Mouse (Mus musculus): Measurements from ENCODE around the gene Rbp1. TPM values are rescaled to one million over a fixed set of nuclear protein-coding genes. Genes with fewer than 3 reads are reported as not detected.

Gene Rbp1
- 66.7 and 67.4 TPM in 2 replicates for polyA plus RNA-seq (2015; fragmentation: Nextera tagmentation; extraction: Ambion mirVana)

DNA sequence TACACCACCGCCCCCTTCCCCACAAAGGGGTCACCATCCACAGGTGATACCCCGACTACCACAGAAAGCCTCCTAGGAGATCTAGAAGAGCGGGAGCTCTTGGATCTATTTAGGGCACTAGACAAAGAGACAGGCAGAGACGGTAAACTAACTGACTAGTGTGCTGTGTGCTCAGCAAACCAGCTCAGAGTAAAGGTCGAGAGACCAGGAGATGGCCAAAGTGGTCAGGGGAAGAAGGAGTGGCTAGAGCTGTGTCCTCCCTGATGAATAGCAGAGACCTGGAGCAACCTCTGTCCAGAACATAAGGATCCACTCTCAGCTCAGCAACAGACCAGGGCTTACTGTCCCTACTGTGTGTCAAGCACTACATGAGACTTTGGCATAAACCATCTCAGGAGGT is at the start of gene Rbp1:
Rbp1 (plus strand) TSS at position 306 of the 400 bp plus-strand sequence.
- H3K4me2 ChIP-seq, result peak within 1 kb of the TSS; percentile 82
- H3K9me3 ChIP-seq, result no peaks in the 10 kb centered on the region
- no peak within 1 kb of the TSS for H3K27ac ChIP-seq
- peaks cover 51% of the 10 kb centered on the region for H3K27me3 ChIP-seq
- H3K36me3 ChIP-seq, result no peaks in the 10 kb centered on the region
- 86% methylated on average over 5 of the region's 5 CpGs for WGBS
- ATAC-seq (ENCODE audit: low FRiP score), result no peak
- H3K9ac ChIP-seq, result no peak within 1 kb of the TSS
- no peak within 1 kb of the TSS for H3K4me3 ChIP-seq
- H3K4me1 ChIP-seq (replicated peaks), result peaks cover 41% of the 10 kb centered on the region

GRCm38 (mm10) chr9:98373358-98373757 is 49.4 kb upstream of the Rbp1 start:
- H3K4me2 ChIP-seq, result no peak overlapping the region
- H3K4me3 ChIP-seq, result no peak overlapping the region
- no peaks in the 10 kb centered on the region for H3K9me3 ChIP-seq
- H3K27ac ChIP-seq, result no peak overlapping the region
- no peaks in the 10 kb centered on the region for H3K27me3 ChIP-seq
- H3K4me1 ChIP-seq (replicated peaks), result peaks cover 5% of the 10 kb centered on the region
- WGBS, result 95% methylated on average over 5 of the region's 5 CpGs
- H3K36me3 ChIP-seq, result no peaks in the 10 kb centered on the region
- H3K9ac ChIP-seq, result no peak overlapping the region
- no peak for ATAC-seq (ENCODE audit: low FRiP score)

DNA sequence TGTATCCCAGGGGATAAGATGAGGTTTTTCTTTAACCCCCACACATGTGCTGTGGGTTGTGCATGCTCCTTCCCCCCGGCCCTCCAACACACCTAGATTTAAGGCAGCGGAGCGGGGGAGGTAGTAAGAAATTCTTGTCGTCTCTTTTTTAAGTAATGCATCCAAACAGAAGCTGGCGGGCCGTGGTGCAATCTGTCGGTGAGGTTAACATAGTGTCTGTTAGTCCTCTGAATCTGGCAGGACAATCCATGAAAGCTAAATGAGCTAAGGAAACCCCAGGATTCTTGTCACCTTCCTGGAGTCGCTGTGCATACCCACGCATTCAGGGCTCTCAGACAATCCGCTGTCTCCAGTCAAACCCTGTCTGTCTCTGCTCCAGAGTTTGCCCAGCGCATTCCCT is 47.9 kb upstream of the Rbp1 start:
- ATAC-seq (ENCODE audit: low FRiP score), result no peak
- Histone ChIP-seq H3K4me1 (replicated peaks) (peaks cover 5% of the 10 kb centered on the region), H3K4me3 (no peak overlapping the region), H3K36me3 (no peaks in the 10 kb centered on the region), H3K9me3 (no peaks in the 10 kb centered on the region), H3K27me3 (no peaks in the 10 kb centered on the region), H3K27ac (no peak overlapping the region), H3K4me2 (no peak overlapping the region), H3K9ac (no peak overlapping the region)
- 77% methylated on average over 11 of the region's 11 CpGs for WGBS

- Histone ChIP-seq H3K27ac (no peak overlapping the region), H3K4me3 (no peak overlapping the region), H3K4me2 (no peak overlapping the region), H3K36me3 (no peaks in the 10 kb centered on the region), H3K27me3 (no peaks in the 10 kb centered on the region), H3K4me1 (replicated peaks) (peaks cover 5% of the 10 kb centered on the region), H3K9ac (no peak overlapping the region), H3K9me3 (no peaks in the 10 kb centered on the region)
- WGBS, result 35% methylated on average over 5 of the region's 5 CpGs
- no peak for ATAC-seq (ENCODE audit: low FRiP score)
These were observed 47.2 kb upstream of the Rbp1 start for GRCm38 (mm10) chr9:98375329-98376170.

- no peak overlapping the region for H3K4me2 ChIP-seq
- no peak overlapping the region for H3K4me3 ChIP-seq
- no peaks in the 10 kb centered on the region for H3K27me3 ChIP-seq
- H3K9ac ChIP-seq, result no peak overlapping the region
- WGBS, result 80% methylated on average over 4 of the region's 4 CpGs
- no peaks in the 10 kb centered on the region for H3K36me3 ChIP-seq
- no peak for ATAC-seq (ENCODE audit: low FRiP score)
- no peak overlapping the region for H3K27ac ChIP-seq
- no peaks in the 10 kb centered on the region for H3K9me3 ChIP-seq
- peaks cover 5% of the 10 kb centered on the region for H3K4me1 ChIP-seq (replicated peaks)
These were observed 43.0 kb upstream of the Rbp1 start for GRCm38 (mm10) chr9:98379736-98380135.

DNA sequence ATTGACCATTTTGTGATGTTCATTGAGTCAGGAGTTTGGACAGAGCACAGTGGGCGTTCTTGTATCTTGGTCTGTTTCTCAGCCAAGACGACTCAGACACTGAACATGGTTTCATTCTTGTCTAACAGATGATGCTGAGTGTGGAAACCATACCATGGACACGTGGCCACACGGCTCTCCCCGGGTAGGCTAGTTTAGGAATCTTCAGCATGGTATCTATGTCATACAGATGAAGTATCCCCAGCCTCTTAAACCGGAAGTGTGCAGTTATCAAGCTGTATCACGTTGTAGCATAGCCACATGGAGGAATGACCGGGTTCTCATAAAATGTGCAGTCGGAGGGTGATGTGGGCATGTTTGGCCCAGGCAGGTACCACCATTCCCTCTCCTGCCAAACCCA is 42.2 kb upstream of the Rbp1 start:
- no peak for ATAC-seq (ENCODE audit: low FRiP score)
- H3K36me3 ChIP-seq, result no peaks in the 10 kb centered on the region
- no peaks in the 10 kb centered on the region for H3K27me3 ChIP-seq
- no peak overlapping the region for H3K9ac ChIP-seq
- 94% methylated on average over 9 of the region's 9 CpGs for WGBS
- H3K27ac ChIP-seq, result no peak overlapping the region
- H3K4me2 ChIP-seq, result no peak overlapping the region
- H3K9me3 ChIP-seq, result no peaks in the 10 kb centered on the region
- H3K4me3 ChIP-seq, result no peak overlapping the region
- H3K4me1 ChIP-seq (replicated peaks), result peaks cover 3% of the 10 kb centered on the region

- Histone ChIP-seq H3K9ac (no peak overlapping the region), H3K36me3 (no peaks in the 10 kb centered on the region), H3K4me2 (no peak overlapping the region), H3K4me1 (replicated peaks) (no peaks in the 10 kb centered on the region), H3K4me3 (no peak overlapping the region), H3K27ac (no peak overlapping the region), H3K27me3 (no peaks in the 10 kb centered on the region), H3K9me3 (no peaks in the 10 kb centered on the region)
- no peak for ATAC-seq (ENCODE audit: low FRiP score)
- WGBS, result 82% methylated on average over 10 of the region's 10 CpGs
These were observed 34.8 kb upstream of the Rbp1 start for GRCm38 (mm10) chr9:98387741-98388632.

DNA sequence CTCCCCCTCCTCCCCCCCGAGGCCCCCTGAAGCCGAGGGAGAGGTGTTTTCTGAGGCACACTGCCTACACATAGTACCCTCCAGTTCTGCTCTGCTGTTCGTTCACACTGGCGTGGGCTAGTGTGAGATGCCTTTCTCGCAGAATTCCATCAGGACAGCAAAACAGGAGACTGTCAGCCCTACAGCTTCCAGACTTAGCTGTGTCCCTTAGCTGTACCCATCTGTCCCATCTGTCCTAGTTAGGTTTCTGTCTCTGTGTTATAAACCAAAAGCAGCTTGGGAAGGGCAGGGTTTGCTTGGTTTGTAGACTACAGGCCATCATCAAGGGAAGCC is 34.2 kb upstream of the Rbp1 start:
- no peaks in the 10 kb centered on the region for H3K27me3 ChIP-seq
- no peak overlapping the region for H3K4me3 ChIP-seq
- WGBS, result 87% methylated on average over 5 of the region's 5 CpGs
- no peak overlapping the region for H3K27ac ChIP-seq
- ATAC-seq (ENCODE audit: low FRiP score), result no peak
- no peaks in the 10 kb centered on the region for H3K36me3 ChIP-seq
- no peak overlapping the region for H3K9ac ChIP-seq
- H3K9me3 ChIP-seq, result no peaks in the 10 kb centered on the region
- H3K4me1 ChIP-seq (replicated peaks), result no peaks in the 10 kb centered on the region
- H3K4me2 ChIP-seq, result no peak overlapping the region

- Histone ChIP-seq H3K4me2 (no peak overlapping the region), H3K4me3 (no peak overlapping the region), H3K27ac (no peak overlapping the region), H3K9ac (no peak overlapping the region), H3K36me3 (no peaks in the 10 kb centered on the region), H3K4me1 (replicated peaks) (no peaks in the 10 kb centered on the region), H3K27me3 (no peaks in the 10 kb centered on the region), H3K9me3 (no peaks in the 10 kb centered on the region)
- ATAC-seq (ENCODE audit: low FRiP score), result no peak
- 81% methylated on average over 4 of the region's 4 CpGs for whole genome bisulfite sequencing
These were observed 29.3 kb upstream of the Rbp1 start for GRCm38 (mm10) chr9:98393496-98393895.

DNA sequence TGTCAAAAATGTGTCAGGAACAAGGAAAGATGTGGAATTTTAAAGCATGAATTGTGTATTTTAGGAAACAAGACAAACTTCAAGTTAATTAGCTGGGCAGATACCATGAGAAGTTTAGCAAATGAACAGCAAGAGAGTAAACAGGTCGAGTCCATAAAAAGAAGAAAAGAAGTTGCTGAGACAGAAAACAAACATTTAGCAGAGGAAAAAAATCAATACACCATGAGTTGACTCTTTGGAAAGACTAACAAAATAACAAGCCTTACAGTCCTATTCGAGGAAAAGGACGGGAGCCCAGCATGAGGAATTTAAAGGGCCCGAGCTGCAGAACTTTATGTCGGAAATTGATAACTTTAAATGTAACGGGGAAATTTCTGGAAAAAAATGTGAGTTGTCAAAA is 25.6 kb upstream of the Rbp1 start:
- Histone ChIP-seq H3K36me3 (no peaks in the 10 kb centered on the region), H3K4me1 (replicated peaks) (no peaks in the 10 kb centered on the region), H3K27ac (no peak overlapping the region), H3K27me3 (no peaks in the 10 kb centered on the region), H3K4me3 (no peak overlapping the region), H3K9me3 (no peaks in the 10 kb centered on the region), H3K9ac (no peak overlapping the region), H3K4me2 (no peak overlapping the region)
- WGBS, result 90% methylated on average over 6 of the region's 6 CpGs
- no peak for ATAC-seq (ENCODE audit: low FRiP score)

DNA sequence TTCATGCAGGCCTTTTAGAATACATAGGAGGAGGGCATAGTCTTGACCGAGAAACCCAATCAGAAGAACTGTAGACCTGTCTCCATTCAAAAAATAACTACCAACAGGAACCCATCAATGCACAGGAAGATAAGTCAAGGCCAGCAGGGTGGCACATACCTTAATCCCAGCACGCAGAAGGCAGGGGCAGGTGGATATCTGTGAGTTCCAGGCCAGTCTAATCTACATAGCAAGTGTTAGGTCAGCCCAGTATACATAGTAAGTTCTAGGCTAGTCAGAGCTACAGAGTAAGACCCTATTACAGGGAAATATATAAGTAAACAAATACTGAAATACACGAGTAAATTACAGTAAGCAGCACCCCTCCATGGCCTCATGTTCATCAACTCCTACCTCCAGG is 24.9 kb upstream of the Rbp1 start:
- Histone ChIP-seq H3K4me2 (no peak overlapping the region), H3K9ac (no peak overlapping the region), H3K27me3 (no peaks in the 10 kb centered on the region), H3K36me3 (no peaks in the 10 kb centered on the region), H3K9me3 (no peaks in the 10 kb centered on the region), H3K4me3 (no peak overlapping the region), H3K4me1 (replicated peaks) (no peaks in the 10 kb centered on the region), H3K27ac (no peak overlapping the region)
- WGBS, result 90% methylated on average over 3 of the region's 3 CpGs
- no peak for ATAC-seq (ENCODE audit: low FRiP score)

DNA sequence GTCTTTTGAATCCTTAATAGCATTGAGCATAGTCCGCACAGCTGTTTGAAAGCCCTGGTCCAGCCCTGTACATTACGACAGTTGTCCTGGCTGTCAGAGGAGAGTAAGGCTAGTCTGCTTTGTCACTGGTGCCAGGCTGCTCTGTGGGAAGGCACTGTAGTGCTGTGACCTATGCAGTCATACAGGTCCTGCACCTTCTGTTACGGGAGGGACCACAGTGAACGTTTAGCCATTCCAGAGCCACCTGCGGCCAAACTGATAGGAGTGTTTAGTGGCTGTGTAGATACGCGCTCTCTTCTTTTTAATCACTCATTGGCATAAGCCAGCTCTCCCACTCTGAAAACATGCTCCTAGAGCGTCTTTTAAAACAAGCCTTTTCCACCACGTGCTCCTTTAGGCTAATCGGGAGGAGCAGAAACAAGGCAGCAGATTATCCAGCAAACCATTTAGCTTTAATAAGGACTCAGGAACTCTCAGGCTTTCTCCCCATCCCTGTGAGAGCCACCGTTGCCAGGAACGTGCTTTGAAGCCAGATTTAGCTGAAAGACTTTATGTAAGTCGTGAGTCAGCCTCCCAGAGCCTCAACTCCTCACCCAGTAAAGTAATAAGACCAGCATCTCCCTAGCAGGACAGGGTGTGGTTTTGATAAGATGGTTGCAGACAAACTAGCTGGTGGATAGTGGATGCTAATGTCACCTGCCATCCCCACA is 22.4 kb upstream of the Rbp1 start:
- no peak overlapping the region for H3K4me2 ChIP-seq
- WGBS, result 84% methylated on average over 13 of the region's 13 CpGs
- H3K4me1 ChIP-seq (replicated peaks), result no peaks in the 10 kb centered on the region
- H3K9me3 ChIP-seq, result no peaks in the 10 kb centered on the region
- H3K4me3 ChIP-seq, result no peak overlapping the region
- H3K27ac ChIP-seq, result no peak overlapping the region
- no peak overlapping the region for H3K9ac ChIP-seq
- no peak for ATAC-seq (ENCODE audit: low FRiP score)
- H3K36me3 ChIP-seq, result no peaks in the 10 kb centered on the region
- H3K27me3 ChIP-seq, result no peaks in the 10 kb centered on the region
